ENCODE assay signal across 10 mouse cellular contexts in genomic region chr3:87630899-87631298, GRCm38 (mm10). TPM values are rescaled to one million over a fixed set of nuclear protein-coding genes. Genes with fewer than 3 reads are reported as not detected.
A peak's percentile ranks its signal among the peaks of the same experiment; 100 is the strongest.
DNase-seq lines count a peak whose midpoint lies in the region; ATAC-seq lines count a peak whose summit lies in the region.
"Had no signal": no experiment of that assay in that cellular context is flagged by ENCODE, and none has a peak within 500 bp of the region (broad histone marks: within the 10 kb centered on the region; RNA-seq: fewer than 3 reads in every experiment).

No protein-coding gene starts in this region.

- ATAC-seq in heart, embryonic 15.5 days (replicated peaks; ENCODE audit: insufficient number of reproducible peaks, insufficient read depth, low FRiP score, low read depth): peak; percentile 60; the same call in 1 of the 2 replicates
- no peak for ATAC-seq in heart, embryonic 12.5 days (ENCODE audit: insufficient number of reproducible peaks, low FRiP score)

- no peaks in the 10 kb centered on the region for H3K27me3 ChIP-seq in heart, embryonic 15.5 days
- no peaks in the 10 kb centered on the region for H3K27me3 ChIP-seq in heart, embryonic 12.5 days (replicated peaks)
- H3K27me3 ChIP-seq: CH12.LX had no signal

- no peak overlapping the region for H3K9ac ChIP-seq in heart, embryonic 15.5 days
- H3K9ac ChIP-seq in heart, embryonic 12.5 days: no peak overlapping the region

- 55% methylated on average over 9 of the region's 9 CpGs for WGBS in heart, embryonic 15.5 days
- WGBS in heart, embryonic 12.5 days: 71% methylated on average over 9 of the region's 9 CpGs

- H3K36me3 ChIP-seq in heart, embryonic 15.5 days: no peaks in the 10 kb centered on the region
- H3K36me3 ChIP-seq in heart, embryonic 12.5 days: 0 out of 2 replicates have a peak, but pooled peaks cover 3% of the 10 kb centered on the region

- no peak overlapping the region for H3K4me3 ChIP-seq in heart, embryonic 15.5 days
- H3K4me3 ChIP-seq in heart, embryonic 12.5 days: no peak overlapping the region
- H3K4me3 ChIP-seq: myocyte had no signal

- peak overlapping the region; percentile 63 for H3K27ac ChIP-seq in heart, embryonic 15.5 days
- no peak overlapping the region; the same call in 1 of the 2 replicates for H3K27ac ChIP-seq in heart, embryonic 12.5 days (ENCODE audit: poor library complexity, severe bottlenecking)

- DNase-seq in right cerebral cortex, postnatal 14 days: peak; percentile 12
- no peak for DNase-seq in right cerebral cortex, adult 18-20 months
- DNase-seq in gastrocnemius, postnatal 10 days: peak; percentile 9
- no peak for DNase-seq in retina, embryonic 14.5 days (ENCODE audit: low spot score)
- DNase-seq in adrenal gland, adult 2 months: no peak
- no peak for DNase-seq in left cerebral cortex, adult 11 months (ENCODE audit: low spot score)

- peak overlapping the region; percentile 31; the same call in 1 of the 2 replicates for H3K4me2 ChIP-seq in heart, embryonic 15.5 days
- no peak overlapping the region for H3K4me2 ChIP-seq in heart, embryonic 12.5 days

- peaks cover 11% of the 10 kb centered on the region for H3K4me1 ChIP-seq in heart, embryonic 15.5 days (replicated peaks)
- H3K4me1 ChIP-seq in heart, embryonic 12.5 days (replicated peaks): peaks cover 17% of the 10 kb centered on the region

- no peaks in the 10 kb centered on the region for H3K9me3 ChIP-seq in heart, embryonic 15.5 days (replicated peaks)
- H3K9me3 ChIP-seq in heart, embryonic 12.5 days (replicated peaks): no peaks in the 10 kb centered on the region

RNA-seq across cellular contexts. Expression of gene Arhgef11, which starts 13.5 kb away (rescaled TPM):
- polyA plus RNA-seq in heart, embryonic 15.5 days (2015; fragmentation: Nextera tagmentation; extraction: Ambion mirVana): 7.5 and 10.8 TPM in 2 replicates
- polyA plus RNA-seq in heart, embryonic 12.5 days (2016; fragmentation: Nextera tagmentation; extraction: Ambion mirVana): 14.2 and 15.1 TPM in 2 replicates
- total RNA-seq in gastrocnemius, postnatal 10 days (2021): 10 to 100 TPM; 19.0 to 20.3 TPM
- total RNA-seq in adrenal gland, adult 2 months (2021): 10 to 100 TPM; 38.0 to 40.0 TPM
- polyA plus RNA-seq in adrenal gland, adult 2 months (2012; rRNA removed): 27.7 and 33.0 TPM in 2 replicates

Comparison
In these comparisons a context has a peak if more than half of its experiments do, and no peak if none do; other contexts are left out.
1. DNase-seq: peak in right cerebral cortex, postnatal 14 days (single experiment) and gastrocnemius, postnatal 10 days (single experiment); none in right cerebral cortex, adult 18-20 months (single experiment), retina, embryonic 14.5 days (single experiment), adrenal gland, adult 2 months (single experiment) and left cerebral cortex, adult 11 months (single experiment).